Mouse (Mus musculus) lung, embryonic 14.5 days (tissue): Measurements from ENCODE around the gene Hmbs. TPM values are rescaled to one million over a fixed set of nuclear protein-coding genes. Genes with fewer than 3 reads are reported as not detected.

Experiments used
- ATAC-seq: fragments of 200-750 bp; cut with Nextera tagmentation; 2 replicates; pipeline ENCODE4 v1.8.0; 2017; ENCODE audit warnings: mild to moderate bottlenecking, moderate TSS enrichment, moderate library complexity; ENCODE audit not compliant: insufficient read depth
- DNase-seq: peaks from one replicate; pipeline ENCODE4 v3.0.0-alpha.2; 2015
- H3K27ac ChIP-seq: fragments of 300-500 bp; sonication (generic); 2 replicates; pipeline ENCODE4 v1.5.1; 2014; ENCODE audit warnings: low read depth, mild to moderate bottlenecking, moderate library complexity
- H3K27me3 ChIP-seq: fragments of 300-500 bp; sonication (generic); 2 replicates; pipeline ENCODE4 v1.6.1; 2014; ENCODE audit warnings: low read length, control low read depth; ENCODE audit not compliant: insufficient read depth
- H3K36me3 ChIP-seq: fragments of 300-500 bp; sonication (generic); 2 replicates; pipeline ENCODE4 v1.6.1; 2014; ENCODE audit warnings: control low read depth; ENCODE audit not compliant: insufficient read depth
- H3K4me1 ChIP-seq: fragments of 300-500 bp; sonication (generic); 2 replicates; pipeline ENCODE4 v1.6.1; 2014; ENCODE audit warnings: antibody characterized with exemption, control low read depth; ENCODE audit not compliant: insufficient read depth
- H3K4me2 ChIP-seq: fragments of 300-500 bp; sonication (generic); 2 replicates; pipeline ENCODE4 v1.6.1; 2014; ENCODE audit warnings: mild to moderate bottlenecking
- H3K4me3 ChIP-seq: fragments of 300-500 bp; sonication (generic); 2 replicates; pipeline ENCODE4 v1.5.1; 2014; ENCODE audit warnings: low read depth, low read length
- H3K9ac ChIP-seq: fragments of 300-500 bp; sonication (generic); 2 replicates; pipeline ENCODE4 v1.6.1; 2014
- H3K9me3 ChIP-seq: fragments of 300-500 bp; sonication (generic); 2 replicates; pipeline ENCODE4 v1.6.1; 2016; ENCODE audit warnings: low read depth, low read length, control low read depth
- CTCF ChIP-seq: IDR thresholded peaks from 2 replicates; pipeline ENCODE4 v1.5.1; 2016; ENCODE audit warnings: antibody characterized with exemption, low read depth
- WGBS: fragments of 180-500 bp; shearing (Covaris S2); extraction: QIAGEN DNeasy Blood & Tissue Kit; methylation state at CpG from one replicate; pipeline ENCODE4 v1.1.7; 2014; 5-methylcytosine and 5-hydroxymethylcytosine counted together
- microRNA-seq: library from miRNA; unstranded; fragments of <30 nt; microRNA quantifications from one replicate; pipeline ENCODE4, GENCODE M21; 2016; ENCODE audit warnings: borderline number of aligned reads
- polyA plus RNA-seq: library from polyadenylated mRNA; unstranded; fragments of >200 nt; fragmentation: Nextera tagmentation; extraction: Ambion mirVana; gene quantifications from 2 replicates; pipeline ENCODE4 v1.2.1, GENCODE M21; 2014

Hmbs gene
- polyA plus RNA-seq, 1 experiment from 2014 or later = 131 TPM

- peak overlapping the region; percentile 63; the same call in 1 of the 2 replicates for H3K4me3 ChIP-seq
- peaks cover 4% of the 10 kb centered on the region; the same call in 1 of the 2 replicates for H3K4me1 ChIP-seq
- peak; percentile 20 for DNase-seq
- no peak for ATAC-seq
- peaks cover 16% of the 10 kb centered on the region; the same call in 1 of the 2 replicates for H3K36me3 ChIP-seq
- no peaks in the 10 kb centered on the region for H3K9me3 ChIP-seq
- WGBS = 11% methylated on average over 11 of the region's 11 CpGs
- H3K9ac ChIP-seq = no peak overlapping the region
- H3K27ac ChIP-seq = no peak overlapping the region
- H3K27me3 ChIP-seq = peaks cover 27% of the 10 kb centered on the region
- H3K4me2 ChIP-seq = peak overlapping the region; percentile 97
- TF ChIP-seq CTCF = no peak
Observed at GRCm38 (mm10) chr9:44288959-44289291, 55.1 kb downstream of the Hmbs start.

DNA sequence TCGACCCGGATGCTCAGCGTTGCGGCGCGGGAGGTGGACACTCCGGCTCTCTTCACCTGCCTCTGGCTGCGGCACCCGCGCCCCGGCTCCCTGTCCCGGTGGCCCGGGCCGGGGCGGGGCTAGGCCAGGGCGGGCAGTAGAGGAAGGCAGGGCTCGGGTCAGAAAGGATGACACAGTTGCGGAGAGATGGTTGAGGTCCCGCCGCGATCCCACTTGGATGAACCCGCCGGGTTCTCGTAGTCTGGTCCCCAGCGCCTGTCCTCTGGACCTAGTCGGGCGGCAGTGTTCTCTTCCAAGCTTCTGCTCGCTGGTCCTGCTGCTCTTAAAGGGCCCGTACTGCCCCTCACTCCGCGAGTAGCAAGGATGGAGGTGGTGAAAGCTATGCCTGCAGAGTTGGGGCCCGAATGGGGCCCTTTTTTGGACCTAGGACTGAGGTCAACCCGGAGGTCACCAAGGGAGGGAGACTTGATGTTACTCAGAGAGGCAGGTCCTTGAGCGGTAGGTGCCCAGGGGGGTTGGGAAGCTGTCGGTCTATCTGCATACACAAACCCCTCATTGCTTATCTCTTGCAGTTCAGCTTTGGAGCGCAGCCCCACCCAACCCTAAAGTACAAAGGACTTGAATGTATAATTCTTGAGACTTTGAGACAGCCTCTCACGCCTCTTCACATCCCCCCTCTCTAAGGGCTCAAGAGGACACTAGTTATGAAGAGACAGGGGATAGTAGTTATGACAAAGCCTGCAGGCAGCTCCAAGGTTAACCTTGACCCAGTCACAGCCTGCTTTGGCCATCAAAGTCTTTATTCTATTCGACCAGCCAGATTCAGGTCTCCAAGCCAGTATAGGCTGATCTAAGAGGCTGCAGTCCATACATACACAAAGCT, 55.7 kb downstream of the Hmbs start, which contains the start of gene Abcg4:
Gene Abcg4 (minus strand): TSS at position 540 of the 883 bp plus-strand sequence.
- TF ChIP-seq CTCF = no peak
- DNase-seq (peak; percentile 56), ATAC-seq (peak; percentile 65)
- H3K9me3 ChIP-seq = no peaks in the 10 kb centered on the region
- H3K4me2 ChIP-seq = peak within 1 kb of the TSS; percentile 97
- peaks cover 10% of the 10 kb centered on the region; the same call in 1 of the 2 replicates for H3K36me3 ChIP-seq
- WGBS = under 1% methylated on average over 38 of the region's 38 CpGs
- H3K4me3 ChIP-seq = peak within 1 kb of the TSS; percentile 63
- H3K9ac ChIP-seq = peak within 1 kb of the TSS; percentile 64
- 0 out of 2 replicates have a peak within 1 kb of the TSS, but pooled peaks have one; percentile 30 for H3K27ac ChIP-seq
- peaks cover 27% of the 10 kb centered on the region for H3K27me3 ChIP-seq
- peaks cover 4% of the 10 kb centered on the region; the same call in 1 of the 2 replicates for H3K4me1 ChIP-seq

GRCm38 (mm10) chr9:44287401-44288075, 56.5 kb downstream of the Hmbs start:
- ATAC-seq (peak; percentile 57), DNase-seq (peak; percentile 37)
- Histone ChIP-seq H3K36me3 (peaks cover 3% of the 10 kb centered on the region; the same call in 1 of the 2 replicates), H3K27me3 (peaks cover 27% of the 10 kb centered on the region), H3K4me2 (peak overlapping the region; percentile 97), H3K4me3 (peak overlapping the region; percentile 63), H3K4me1 (peaks cover 4% of the 10 kb centered on the region; the same call in 1 of the 2 replicates), H3K27ac (no peak overlapping the region), H3K9ac (peak overlapping the region; percentile 64), H3K9me3 (no peaks in the 10 kb centered on the region)
- no peak for TF ChIP-seq CTCF
- under 1% methylated on average over 45 of the region's 47 CpGs for WGBS

GRCm38 (mm10) chr9:44287003-44287400, 57.0 kb downstream of the Hmbs start:
- ATAC-seq (peak; percentile 35), DNase-seq (no peak)
- H3K9me3 ChIP-seq = no peaks in the 10 kb centered on the region
- peaks cover 27% of the 10 kb centered on the region for H3K27me3 ChIP-seq
- 11% methylated on average over 11 of the region's 11 CpGs for WGBS
- peaks cover 4% of the 10 kb centered on the region; the same call in 1 of the 2 replicates for H3K4me1 ChIP-seq
- TF ChIP-seq CTCF = no peak
- no peak overlapping the region for H3K27ac ChIP-seq
- no peaks in the 10 kb centered on the region for H3K36me3 ChIP-seq
- peak overlapping the region; percentile 63 for H3K4me3 ChIP-seq
- H3K9ac ChIP-seq = peak overlapping the region; percentile 64
- peak overlapping the region; percentile 97 for H3K4me2 ChIP-seq

Small RNA genes lying within 50 kb of the gene (microRNA-seq; reads per million reads assigned to microRNA genes)
- not detected for gene Gm44335

Other genes with a start within 250 kb of the Hmbs start
- 0.07 and 0.11 TPM in 2 replicates for gene Mfrp, start 242.5 kb downstream of the Hmbs start, polyA plus RNA-seq
- 4.7 and 5.0 TPM in 2 replicates for gene C1qtnf5, start 237.0 kb downstream of the Hmbs start, polyA plus RNA-seq
- 0.08 and 0.32 TPM in 2 replicates for gene Gm49380, start 230.7 kb downstream of the Hmbs start, polyA plus RNA-seq
- gene Rnf26, start 230.7 kb downstream of the Hmbs start, polyA plus RNA-seq = 85.6 and 89.2 TPM in 2 replicates
- 84.9 and 87.7 TPM in 2 replicates for gene Mcam, start 209.8 kb downstream of the Hmbs start, polyA plus RNA-seq
- 20.9 and 21.9 TPM in 2 replicates for gene Cbl, start 110.2 kb downstream of the Hmbs start, polyA plus RNA-seq
- gene Ccdc153, start 103.6 kb downstream of the Hmbs start, polyA plus RNA-seq = not detected in 2 replicates
- 0.11 and 0.13 TPM in 2 replicates for gene Pdzd3, start 92.8 kb downstream of the Hmbs start, polyA plus RNA-seq
- gene Nlrx1, start 75.6 kb downstream of the Hmbs start, polyA plus RNA-seq = 9.2 and 9.6 TPM in 2 replicates
- gene Abcg4, start 55.6 kb downstream of the Hmbs start, polyA plus RNA-seq = 2.4 and 2.7 TPM in 2 replicates
- gene Hinfp, start 38.6 kb downstream of the Hmbs start, polyA plus RNA-seq = 19.1 and 20.1 TPM in 2 replicates
- gene C2cd2l, start 23.9 kb downstream of the Hmbs start, polyA plus RNA-seq = 6.7 and 8.6 TPM in 2 replicates
- gene Dpagt1, start 18.2 kb downstream of the Hmbs start, polyA plus RNA-seq = 41.0 and 43.4 TPM in 2 replicates
- gene H2afx, start 9.5 kb downstream of the Hmbs start, polyA plus RNA-seq = 391 and 419 TPM in 2 replicates
- 26.0 and 26.8 TPM in 2 replicates for gene Vps11, start 17.4 kb upstream of the Hmbs start, polyA plus RNA-seq
- 38.4 and 39.7 TPM in 2 replicates for gene Hyou1, start 35.3 kb upstream of the Hmbs start, polyA plus RNA-seq
- 15.5 and 15.8 TPM in 2 replicates for gene Slc37a4, start 52.6 kb upstream of the Hmbs start, polyA plus RNA-seq
- gene Rps25, start 62.9 kb upstream of the Hmbs start, polyA plus RNA-seq = 2,509 and 2,694 TPM in 2 replicates
- 116 and 121 TPM in 2 replicates for gene Trappc4, start 63.4 kb upstream of the Hmbs start, polyA plus RNA-seq
- gene Ccdc84, start 74.3 kb upstream of the Hmbs start, polyA plus RNA-seq = 24.4 and 27.7 TPM in 2 replicates
- not detected in 2 replicates for gene Foxr1, start 96.9 kb upstream of the Hmbs start, polyA plus RNA-seq
- 0.39 and 0.53 TPM in 2 replicates for gene Upk2, start 110.7 kb upstream of the Hmbs start, polyA plus RNA-seq
- gene Bcl9l, start 138.6 kb upstream of the Hmbs start, polyA plus RNA-seq = 16.3 and 17.3 TPM in 2 replicates
- not detected in 2 replicates for gene Cxcr5, start 217.6 kb upstream of the Hmbs start, polyA plus RNA-seq